Mouse (Mus musculus) heart, postnatal 0 days (tissue): ENCODE measurements around the gene Olfr391-ps. TPM values are rescaled to one million over a fixed set of nuclear protein-coding genes. Genes with fewer than 3 reads are reported as not detected.

Experiments
- ATAC-seq: fragments of 200-750 bp; cut with Nextera tagmentation; 2 replicates; pipeline ENCODE4 v1.8.0; 2017; ENCODE audit warnings: low read depth, moderate number of reproducible peaks, moderate library complexity; ENCODE audit not compliant: insufficient read depth
- DNase-seq: peaks from one replicate; pipeline ENCODE4 v3.0.0-alpha.2; 2016; ENCODE audit warnings: low spot score
- H3K27ac ChIP-seq: fragments of 300-500 bp; sonication (generic); 2 replicates; pipeline ENCODE4 v1.5.1; 2014; ENCODE audit warnings: low read depth, mild to moderate bottlenecking
- H3K27me3 ChIP-seq: fragments of 300-500 bp; sonication (generic); 2 replicates; pipeline ENCODE4 v1.6.1; 2014; ENCODE audit warnings: low read length, mixed read lengths; ENCODE audit not compliant: control insufficient read depth, insufficient read depth
- H3K36me3 ChIP-seq: fragments of 300-500 bp; sonication (generic); replicated peaks from 2 replicates; pipeline ENCODE4 v1.6.1; 2014; ENCODE audit warnings: low read length, mixed read lengths; ENCODE audit not compliant: control insufficient read depth, insufficient read depth
- H3K4me1 ChIP-seq: fragments of 300-500 bp; sonication (generic); 2 replicates; pipeline ENCODE4 v1.6.1; 2014; ENCODE audit warnings: antibody characterized with exemption; ENCODE audit not compliant: control insufficient read depth, insufficient read depth
- H3K4me2 ChIP-seq: fragments of 300-500 bp; sonication (generic); 2 replicates; pipeline ENCODE4 v1.6.1; 2014; ENCODE audit warnings: low read depth, mild to moderate bottlenecking, low read length, moderate library complexity
- H3K4me3 ChIP-seq: fragments of 300-500 bp; sonication (generic); 2 replicates; pipeline ENCODE4 v1.5.1; 2014; ENCODE audit warnings: low read depth, low read length
- H3K9ac ChIP-seq: fragments of 300-500 bp; sonication (generic); replicated peaks from 2 replicates; pipeline ENCODE4 v1.6.1; 2014; ENCODE audit warnings: low read depth, low read length, mixed read lengths
- H3K9me3 ChIP-seq: fragments of 300-500 bp; sonication (generic); replicated peaks from 2 replicates; pipeline ENCODE4 v1.6.1; 2016; ENCODE audit warnings: low read length; ENCODE audit not compliant: control insufficient read depth
- CTCF ChIP-seq: IDR thresholded peaks from 2 replicates; pipeline ENCODE4 v1.5.1; 2016; ENCODE audit warnings: antibody characterized with exemption, control low read depth, low read depth
- EP300 ChIP-seq: IDR thresholded peaks from 2 replicates; pipeline ENCODE4 v1.6.1; 2016; ENCODE audit warnings: antibody characterized with exemption, low read depth
- WGBS: fragments of 180-500 bp; shearing (Covaris S2); extraction: QIAGEN DNeasy Blood & Tissue Kit; methylation state at CpG from one replicate; pipeline ENCODE4 v1.1.7; 2014; 5-methylcytosine and 5-hydroxymethylcytosine counted together
- polyA plus RNA-seq: library from polyadenylated mRNA; unstranded; fragments of >200 nt; fragmentation: Nextera tagmentation; extraction: Ambion mirVana; gene quantifications from 2 replicates; pipeline ENCODE4 v1.2.1, GENCODE M21; 2015
- total RNA-seq: library from RNA; depleted of rRNA; stranded (reverse); fragments of >200 nt; gene quantifications from 2 replicates; pipeline ENCODE4 v1.2.3, GENCODE M21; 2014; ENCODE audit warnings: low replicate concordance; rRNA removed

The Olfr391-ps gene
- not detected in 2 replicates for total RNA-seq
- polyA plus RNA-seq = not detected in 2 replicates

DNA sequence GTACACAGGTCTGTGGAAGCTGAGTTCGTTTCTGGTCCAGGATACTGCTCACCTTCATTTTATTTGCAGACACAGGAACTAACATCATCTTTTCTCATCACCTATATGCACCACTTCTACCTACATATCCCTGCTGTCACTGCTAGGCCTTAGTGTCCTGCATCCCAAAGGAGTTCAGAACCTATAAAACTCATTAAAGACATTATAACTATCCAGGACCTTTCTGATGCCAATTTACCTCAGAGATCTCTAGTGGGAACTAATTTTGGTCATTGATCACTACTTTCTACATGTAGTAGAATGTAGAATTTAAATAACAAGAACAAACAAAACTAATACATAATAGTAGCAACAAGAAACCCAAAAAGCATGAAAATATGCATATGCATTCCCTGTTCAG is at the start of gene Olfr391-ps:
Olfr391-ps (minus strand) TSS at position 101 of the 400 bp plus-strand sequence.
- Histone ChIP-seq H3K27me3 (no peaks in the 10 kb centered on the region), H3K4me1 (no peaks in the 10 kb centered on the region), H3K4me2 (no peak within 1 kb of the TSS), H3K36me3 (no peaks in the 10 kb centered on the region), H3K9ac (no peak within 1 kb of the TSS), H3K27ac (no peak within 1 kb of the TSS), H3K4me3 (no peak within 1 kb of the TSS), H3K9me3 (peaks cover 14% of the 10 kb centered on the region)
- no peak for TF ChIP-seq CTCF
- TF ChIP-seq EP300 = no peak
- no peak for ATAC-seq
- no peak for DNase-seq
- WGBS = 8% methylated on average over 1 of the region's 1 CpGs

- Histone ChIP-seq H3K4me3 (no peak within 1 kb of the TSS), H3K4me2 (no peak within 1 kb of the TSS), H3K27ac (no peak within 1 kb of the TSS), H3K9ac (no peak within 1 kb of the TSS), H3K36me3 (no peaks in the 10 kb centered on the region), H3K4me1 (no peaks in the 10 kb centered on the region), H3K9me3 (0 out of 2 replicates have a peak, but pooled peaks cover 2% of the 10 kb centered on the region), H3K27me3 (no peaks in the 10 kb centered on the region)
- ATAC-seq (no peak), DNase-seq (no peak)
- TF ChIP-seq EP300 (no peak), CTCF (no peak)
Measured at GRCm38 (mm10) chr11:73851354-73851753, 48.5 kb upstream of the Olfr391-ps start, which contains the start of gene Olfr393. Gene Olfr393 (minus strand): TSS chr11:73851454.

- H3K4me1 ChIP-seq = no peaks in the 10 kb centered on the region
- TF ChIP-seq EP300 = no peak
- no peak for TF ChIP-seq CTCF
- H3K27ac ChIP-seq = no peak within 1 kb of the TSS
- H3K36me3 ChIP-seq = no peaks in the 10 kb centered on the region
- 0 out of 2 replicates have a peak, but pooled peaks cover 12% of the 10 kb centered on the region for H3K9me3 ChIP-seq
- 79% methylated on average over 1 of the region's 1 CpGs for WGBS
- no peaks in the 10 kb centered on the region for H3K27me3 ChIP-seq
- no peak within 1 kb of the TSS for H3K9ac ChIP-seq
- H3K4me3 ChIP-seq = no peak within 1 kb of the TSS
- DNase-seq = no peak
- ATAC-seq = no peak
- H3K4me2 ChIP-seq = no peak within 1 kb of the TSS
Measured at GRCm38 (mm10) chr11:73816949-73817348, 14.1 kb upstream of the Olfr391-ps start, which contains the start of gene Olfr392. Gene Olfr392 (minus strand): TSS chr11:73817049.

DNA sequence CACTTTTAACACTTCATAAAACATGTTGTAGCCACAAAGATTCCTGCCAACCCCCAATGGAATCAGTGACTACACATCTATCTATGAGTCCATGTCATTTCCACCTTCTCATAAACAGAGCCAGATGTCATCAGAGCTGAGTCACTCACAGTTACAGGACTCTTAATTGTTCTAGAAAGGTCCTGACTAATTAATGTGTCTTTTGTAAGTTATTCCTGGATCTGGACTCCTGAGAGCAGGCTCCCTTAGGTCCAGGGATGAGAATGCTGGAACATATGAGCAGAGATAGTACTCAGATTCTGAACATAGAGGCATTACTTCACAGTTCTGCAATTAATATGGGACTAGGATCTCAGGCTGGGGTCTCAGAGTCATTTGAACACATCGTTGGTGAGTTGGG is 20.2 kb downstream of the Olfr391-ps start, which contains the start of gene Olfr390:
Olfr390 (plus strand) TSS at position 301 of the 400 bp plus-strand sequence.
- H3K27ac ChIP-seq = no peak within 1 kb of the TSS
- H3K4me3 ChIP-seq = no peak within 1 kb of the TSS
- no peak within 1 kb of the TSS for H3K9ac ChIP-seq
- H3K9me3 ChIP-seq = no peaks in the 10 kb centered on the region
- H3K4me1 ChIP-seq = no peaks in the 10 kb centered on the region
- H3K36me3 ChIP-seq = no peaks in the 10 kb centered on the region
- TF ChIP-seq EP300 = no peak
- TF ChIP-seq CTCF = no peak
- DNase-seq (no peak), ATAC-seq (no peak)
- no peak within 1 kb of the TSS for H3K4me2 ChIP-seq
- WGBS = 56% methylated on average over 1 of the region's 1 CpGs
- H3K27me3 ChIP-seq = no peaks in the 10 kb centered on the region

DNA sequence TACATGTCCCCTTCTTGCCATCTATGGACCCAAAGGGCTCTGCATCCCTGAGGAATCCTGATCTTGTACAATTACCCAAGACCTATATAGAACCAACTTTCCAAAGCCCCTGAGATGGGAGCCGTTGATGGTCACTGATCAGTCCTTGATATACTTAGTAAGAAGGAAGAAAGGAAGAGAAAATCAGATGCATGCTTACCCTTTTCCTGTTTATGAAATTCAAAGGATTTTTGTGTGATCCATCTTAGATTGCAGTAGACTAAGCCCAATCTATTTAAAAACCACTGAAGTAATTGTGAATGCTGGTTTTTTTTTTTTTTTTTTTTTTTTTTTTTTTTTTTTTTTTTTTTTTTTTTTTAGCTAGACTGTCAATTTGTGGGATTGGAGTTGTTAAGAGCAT is 22.2 kb downstream of the Olfr391-ps start, which contains the start of gene Olfr389:
Olfr389 (minus strand) TSS at position 101 of the 400 bp plus-strand sequence.
- H3K27me3 ChIP-seq = no peaks in the 10 kb centered on the region
- WGBS = 70% methylated on average over 1 of the region's 1 CpGs
- ATAC-seq = no peak

DNA sequence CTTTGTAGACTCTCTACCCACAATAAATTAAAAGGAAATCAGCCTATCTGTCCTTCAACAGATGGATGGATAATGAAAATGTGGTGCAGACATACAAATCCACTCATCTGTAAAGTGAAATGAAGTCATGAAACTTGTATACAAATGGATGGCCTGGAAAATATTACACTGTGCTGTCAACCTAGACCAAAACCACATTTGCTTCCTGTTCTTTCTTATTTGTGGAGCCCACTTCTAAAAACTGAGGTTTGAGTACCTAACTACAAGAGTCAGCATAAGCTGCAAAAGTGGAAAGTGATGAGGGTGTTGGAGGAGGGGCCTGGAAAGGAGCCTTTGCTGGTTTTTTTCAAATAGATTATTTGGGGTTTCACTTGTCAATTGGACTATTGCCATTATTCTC is 43.7 kb downstream of the Olfr391-ps start:
- no peak overlapping the region for H3K4me3 ChIP-seq
- no peak for ATAC-seq
- no peak for DNase-seq
- H3K36me3 ChIP-seq = no peaks in the 10 kb centered on the region
- peaks cover 15% of the 10 kb centered on the region; the same call in 1 of the 2 replicates for H3K9me3 ChIP-seq
- no peaks in the 10 kb centered on the region for H3K27me3 ChIP-seq
- no peaks in the 10 kb centered on the region for H3K4me1 ChIP-seq
- TF ChIP-seq EP300 (no peak), CTCF (no peak)
- H3K9ac ChIP-seq = no peak overlapping the region
- H3K4me2 ChIP-seq = no peak overlapping the region
- H3K27ac ChIP-seq = no peak overlapping the region

More for the DNA sequence above, 22.2 kb downstream of the Olfr391-ps start, which contains the start of gene Olfr389:
- DNase-seq = no peak
- Histone ChIP-seq H3K27ac (no peak within 1 kb of the TSS), H3K4me3 (no peak within 1 kb of the TSS), H3K9ac (no peak within 1 kb of the TSS), H3K4me1 (no peaks in the 10 kb centered on the region), H3K9me3 (no peaks in the 10 kb centered on the region), H3K36me3 (no peaks in the 10 kb centered on the region), H3K4me2 (no peak within 1 kb of the TSS)
- TF ChIP-seq CTCF (no peak), EP300 (no peak)

Other genes starting within 250 kb of the Olfr391-ps start
- not detected in 2 replicates for gene Olfr385, start 210.0 kb downstream of the Olfr391-ps start, total RNA-seq
- not detected in 2 replicates for gene Olfr385, start 210.0 kb downstream of the Olfr391-ps start, polyA plus RNA-seq
- not detected in 2 replicates for gene Olfr384, start 204.5 kb downstream of the Olfr391-ps start, total RNA-seq
- not detected in 2 replicates for gene Olfr384, start 204.5 kb downstream of the Olfr391-ps start, polyA plus RNA-seq
- not detected in 2 replicates for gene Zfp735, start 114.3 kb downstream of the Olfr391-ps start, total RNA-seq
- gene Zfp735, start 114.3 kb downstream of the Olfr391-ps start, polyA plus RNA-seq = not detected in 2 replicates
- gene Olfr389, start 22.3 kb downstream of the Olfr391-ps start, total RNA-seq = not detected in 2 replicates
- gene Olfr389, start 22.3 kb downstream of the Olfr391-ps start, polyA plus RNA-seq = not detected in 2 replicates
- not detected in 2 replicates for gene Olfr390, start 20.1 kb downstream of the Olfr391-ps start, total RNA-seq
- not detected in 2 replicates for gene Olfr390, start 20.1 kb downstream of the Olfr391-ps start, polyA plus RNA-seq
- not detected in 2 replicates for gene Olfr392, start 14.0 kb upstream of the Olfr391-ps start, total RNA-seq
- not detected in 2 replicates for gene Olfr392, start 14.0 kb upstream of the Olfr391-ps start, polyA plus RNA-seq
- not detected in 2 replicates for gene Olfr393, start 48.4 kb upstream of the Olfr391-ps start, total RNA-seq
- not detected in 2 replicates for gene Olfr393, start 48.4 kb upstream of the Olfr391-ps start, polyA plus RNA-seq
- gene Olfr394, start 87.7 kb upstream of the Olfr391-ps start, total RNA-seq = not detected in 2 replicates
- not detected in 2 replicates for gene Olfr394, start 87.7 kb upstream of the Olfr391-ps start, polyA plus RNA-seq
- gene Olfr395, start 106.2 kb upstream of the Olfr391-ps start, total RNA-seq = not detected in 2 replicates
- not detected in 2 replicates for gene Olfr395, start 106.2 kb upstream of the Olfr391-ps start, polyA plus RNA-seq
- gene Olfr23, start 133.6 kb upstream of the Olfr391-ps start, total RNA-seq = not detected in 2 replicates
- not detected in 2 replicates for gene Olfr23, start 133.6 kb upstream of the Olfr391-ps start, polyA plus RNA-seq
- gene Olfr397, start 157.8 kb upstream of the Olfr391-ps start, total RNA-seq = not detected in 2 replicates
- not detected in 2 replicates for gene Olfr397, start 157.8 kb upstream of the Olfr391-ps start, polyA plus RNA-seq
- not detected in 2 replicates for gene Olfr398, start 187.4 kb upstream of the Olfr391-ps start, total RNA-seq
- not detected in 2 replicates for gene Olfr398, start 187.4 kb upstream of the Olfr391-ps start, polyA plus RNA-seq